Comparison of ENCODE assay signal across 8 mouse cellular contexts in genomic region chr2:31067696-31068245, GRCm38 (mm10).
DNase-seq lines count a peak whose midpoint lies in the region; ATAC-seq and TF ChIP-seq lines count a peak whose summit lies in the region.
"Had no signal": no experiment of that assay in that cellular context is flagged by ENCODE, and none has a peak within 500 bp of the region (broad histone marks: within the 10 kb centered on the region; RNA-seq: fewer than 3 reads in every experiment).

No protein-coding gene starts in this region.

- H3K4me1 ChIP-seq in kidney, postnatal 0 days (replicated peaks; ENCODE audit: insufficient read depth, low read length), result peaks cover 15% of the 10 kb centered on the region
- peaks cover 4% of the 10 kb centered on the region; the same call in 1 of the 2 replicates for H3K4me1 ChIP-seq in cortical plate, adult 2 months (ENCODE audit: control insufficient read depth, insufficient read depth, low read length)
- peaks cover 33% of the 10 kb centered on the region for H3K4me1 ChIP-seq in forebrain, embryonic 13.5 days
- H3K4me1 ChIP-seq in midbrain, embryonic 11.5 days (ENCODE audit: control insufficient read depth, insufficient read depth, low read length), result peaks cover 12% of the 10 kb centered on the region

- peak overlapping the region; percentile 74 for H3K27ac ChIP-seq in kidney, postnatal 0 days
- H3K27ac ChIP-seq in cortical plate, adult 2 months (ENCODE audit: insufficient read depth, low read length), result peak overlapping the region; percentile 26
- H3K27ac ChIP-seq in forebrain, embryonic 13.5 days, result peak overlapping the region; percentile 84
- H3K27ac ChIP-seq in midbrain, embryonic 11.5 days (ENCODE audit: low read depth, low read length), result peak overlapping the region; percentile 87

- no peaks in the 10 kb centered on the region for H3K36me3 ChIP-seq in kidney, postnatal 0 days (ENCODE audit: insufficient read depth, low read length)
- no peaks in the 10 kb centered on the region for H3K36me3 ChIP-seq in forebrain, embryonic 13.5 days (ENCODE audit: poor library complexity, severe bottlenecking)
- no peaks in the 10 kb centered on the region for H3K36me3 ChIP-seq in midbrain, embryonic 11.5 days (ENCODE audit: control insufficient read depth, insufficient read depth, low read length)

- 61% methylated on average over 7 of the region's 7 CpGs for WGBS in kidney, postnatal 0 days
- 50% methylated on average over 6 of the region's 7 CpGs for WGBS in forebrain, embryonic 13.5 days
- WGBS in midbrain, embryonic 11.5 days, result 41% methylated on average over 7 of the region's 7 CpGs

- H3K9me3 ChIP-seq in kidney, postnatal 0 days (replicated peaks; ENCODE audit: low read length), result no peaks in the 10 kb centered on the region
- H3K9me3 ChIP-seq in forebrain, embryonic 13.5 days (replicated peaks), result no peaks in the 10 kb centered on the region
- no peaks in the 10 kb centered on the region; the same call in 1 of the 2 replicates for H3K9me3 ChIP-seq in midbrain, embryonic 11.5 days (ENCODE audit: control insufficient read depth, low read length)

- no peak for ATAC-seq in kidney, postnatal 0 days (replicated peaks; ENCODE audit: low FRiP score, low read depth)
- ATAC-seq in forebrain, embryonic 13.5 days, result no peak
- ATAC-seq in midbrain, embryonic 11.5 days (ENCODE audit: low FRiP score), result peak; percentile 69; the same call in 1 of the 2 replicates

- no peak overlapping the region for H3K4me2 ChIP-seq in kidney, postnatal 0 days (ENCODE audit: low read length)
- H3K4me2 ChIP-seq in forebrain, embryonic 13.5 days, result no peak overlapping the region
- no peak overlapping the region for H3K4me2 ChIP-seq in midbrain, embryonic 11.5 days

- no peak for TF ChIP-seq POLR2A in cortical plate, adult 2 months (IDR thresholded peaks at IDR 0.05; ENCODE audit: extremely low read depth, insufficient read depth, low read length)

- H3K4me3 ChIP-seq in kidney, postnatal 0 days (replicated peaks; ENCODE audit: low read depth, low read length), result no peak overlapping the region
- no peak overlapping the region for H3K4me3 ChIP-seq in cortical plate, adult 2 months (ENCODE audit: insufficient read depth, low read length)
- H3K4me3 ChIP-seq in forebrain, embryonic 13.5 days, result no peak overlapping the region
- no peak overlapping the region for H3K4me3 ChIP-seq in midbrain, embryonic 11.5 days (ENCODE audit: low read depth, low read length)

- no peak for TF ChIP-seq CTCF in kidney, postnatal 0 days (IDR thresholded peaks at IDR 0.05; ENCODE audit: low read depth)
- no peak for TF ChIP-seq CTCF in cortical plate, adult 2 months (IDR thresholded peaks at IDR 0.05; ENCODE audit: extremely low read depth, insufficient read depth, low read length)

- no peak for DNase-seq in kidney, postnatal 0 days (ENCODE audit: low spot score)
- DNase-seq in kidney, postnatal 25 days, result no peak
- DNase-seq in midbrain, embryonic 11.5 days (ENCODE audit: low spot score, missing footprints), result no peak
- DNase-seq in ovary, postnatal 10 days (ENCODE audit: low spot score), result no peak
- no peak for DNase-seq in testis, postnatal 14 days (ENCODE audit: low spot score)
- DNase-seq: thymus, adult 18-20 months had no signal

- H3K9ac ChIP-seq in kidney, postnatal 0 days (ENCODE audit: low read depth, low read length), result no peak overlapping the region
- H3K9ac ChIP-seq in forebrain, embryonic 13.5 days, result no peak overlapping the region
- peak overlapping the region; percentile 47 for H3K9ac ChIP-seq in midbrain, embryonic 11.5 days (ENCODE audit: low read length)

- H3K27me3 ChIP-seq in kidney, postnatal 0 days (ENCODE audit: insufficient read depth, low read length), result no peaks in the 10 kb centered on the region
- no peaks in the 10 kb centered on the region for H3K27me3 ChIP-seq in forebrain, embryonic 13.5 days
- no peaks in the 10 kb centered on the region for H3K27me3 ChIP-seq in midbrain, embryonic 11.5 days (ENCODE audit: control insufficient read depth, insufficient read depth, low read length)

Comparison
In these comparisons a context has a peak if more than half of its experiments do, and no peak if none do; other contexts are left out.
1. H3K27ac ChIP-seq: peak in every context shown above with its lines; median percentile 87 in midbrain, embryonic 11.5 days; 84 in forebrain, embryonic 13.5 days; 74 in kidney, postnatal 0 days; 26 in cortical plate, adult 2 months.